Mouse (Mus musculus) kidney, adult 2 months (tissue): ENCODE results near the gene Olfr780. TPM values are rescaled to one million over a fixed set of nuclear protein-coding genes. Genes with fewer than 3 reads are reported as not detected.

Experiments used
- DNase-seq: peaks from one replicate; pipeline ENCODE4 v3.0.0; 2021
- H3K27ac ChIP-seq: fragments of 200-500 bp; 2 replicates; pipeline ENCODE4 v1.5.1; 2012; ENCODE audit warnings: low read depth, low read length, control low read depth, inconsistent platforms; ENCODE audit not compliant: insufficient read depth
- H3K27me3 ChIP-seq: fragments of 200-500 bp; replicated peaks from 2 replicates; pipeline ENCODE4 v1.6.1; 2012; ENCODE audit warnings: mild to moderate bottlenecking, moderate library complexity, low read length, inconsistent platforms; ENCODE audit not compliant: control insufficient read depth, insufficient read depth
- H3K36me3 ChIP-seq: fragments of 200-500 bp; 2 replicates; pipeline ENCODE4 v1.6.1; 2012; ENCODE audit warnings: mild to moderate bottlenecking, moderate library complexity, low read length, inconsistent platforms; ENCODE audit not compliant: control insufficient read depth, insufficient read depth
- H3K4me1 ChIP-seq: fragments of 200-500 bp; 2 replicates; pipeline ENCODE4 v1.6.1; 2011; ENCODE audit warnings: low read length; ENCODE audit not compliant: control insufficient read depth, insufficient read depth
- H3K4me3 ChIP-seq: fragments of 200-500 bp; 2 replicates; pipeline ENCODE4 v1.5.1; 2011; ENCODE audit warnings: mild to moderate bottlenecking, low read depth, low read length, control low read depth; ENCODE audit not compliant: insufficient read depth
- CTCF ChIP-seq: fragments of 200-500 bp; conservative IDR thresholded peaks from 2 replicates; pipeline ENCODE4 v1.5.1; 2011; ENCODE audit warnings: low read depth, mild to moderate bottlenecking, control low read depth, low read length, moderate library complexity, mixed read lengths; ENCODE audit not compliant: insufficient read depth, insufficient read length
- POLR2A ChIP-seq: fragments of 200-500 bp; IDR thresholded peaks from one replicate; pipeline ENCODE4 v1.6.1; 2011; ENCODE audit warnings: low read depth, low read length, control low read depth
- WGBS: fragments of 180-500 bp; shearing (Covaris S2); methylation state at CpG from one replicate; pipeline ENCODE4 v1.1.7; 2018; 5-methylcytosine and 5-hydroxymethylcytosine counted together
- polyA plus RNA-seq: library from polyadenylated mRNA; depleted of rRNA; stranded (reverse); fragments of >200 nt; gene quantifications from 2 replicates; pipeline ENCODE4 v1.2.3, GENCODE M21; 2012; rRNA removed

The Olfr780 gene
- polyA plus RNA-seq, 1 experiment, result not detected

- Histone ChIP-seq H3K27ac (no peak overlapping the region), H3K4me3 (no peak overlapping the region), H3K27me3 (no peaks in the 10 kb centered on the region), H3K36me3 (no peaks in the 10 kb centered on the region), H3K4me1 (no peaks in the 10 kb centered on the region)
- DNase-seq, result no peak
- WGBS, result 71% methylated on average over 5 of the region's 5 CpGs
- no peak for TF ChIP-seq CTCF
- no peak for TF ChIP-seq POLR2A
These were observed 39.4 kb downstream of the Olfr780 start for GRCm38 (mm10) chr10:129357307-129357706.

Other genes with a start within 250 kb of the Olfr780 start
- gene Olfr766-ps1, start 249.1 kb upstream of the Olfr780 start, polyA plus RNA-seq, result not detected in 2 replicates
- gene Olfr767, start 235.2 kb upstream of the Olfr780 start, polyA plus RNA-seq, result not detected in 2 replicates
- gene Olfr768, start 218.7 kb upstream of the Olfr780 start, polyA plus RNA-seq, result not detected in 2 replicates
- not detected in 2 replicates for gene Olfr769, start 200.3 kb upstream of the Olfr780 start, polyA plus RNA-seq
- not detected in 2 replicates for gene Olfr770, start 179.1 kb upstream of the Olfr780 start, polyA plus RNA-seq
- not detected in 2 replicates for gene Olfr771, start 153.4 kb upstream of the Olfr780 start, polyA plus RNA-seq
- gene Olfr772, start 140.2 kb upstream of the Olfr780 start, polyA plus RNA-seq, result not detected in 2 replicates
- gene Olfr773, start 130.7 kb upstream of the Olfr780 start, polyA plus RNA-seq, result not detected in 2 replicates
- not detected in 2 replicates for gene Olfr774, start 81.9 kb upstream of the Olfr780 start, polyA plus RNA-seq
- gene Olfr775, start 69.7 kb upstream of the Olfr780 start, polyA plus RNA-seq, result not detected in 2 replicates
- gene Olfr776, start 59.0 kb upstream of the Olfr780 start, polyA plus RNA-seq, result not detected in 2 replicates
- not detected in 2 replicates for gene Olfr777, start 46.6 kb upstream of the Olfr780 start, polyA plus RNA-seq
- not detected in 2 replicates for gene Olfr781, start 10.7 kb downstream of the Olfr780 start, polyA plus RNA-seq
- gene Olfr782, start 30.7 kb downstream of the Olfr780 start, polyA plus RNA-seq, result not detected in 2 replicates
- not detected in 2 replicates for gene Olfr784, start 66.0 kb downstream of the Olfr780 start, polyA plus RNA-seq
- not detected in 2 replicates for gene Olfr785, start 87.3 kb downstream of the Olfr780 start, polyA plus RNA-seq
- gene Olfr786, start 109.2 kb downstream of the Olfr780 start, polyA plus RNA-seq, result not detected in 2 replicates
- gene Olfr787, start 143.7 kb downstream of the Olfr780 start, polyA plus RNA-seq, result not detected in 2 replicates
- gene Olfr788, start 152.9 kb downstream of the Olfr780 start, polyA plus RNA-seq, result not detected in 2 replicates
- gene Olfr789, start 166.6 kb downstream of the Olfr780 start, polyA plus RNA-seq, result not detected in 2 replicates
- not detected in 2 replicates for gene Olfr790, start 180.4 kb downstream of the Olfr780 start, polyA plus RNA-seq
- gene Olfr791, start 203.7 kb downstream of the Olfr780 start, polyA plus RNA-seq, result not detected in 2 replicates
- not detected in 2 replicates for gene Olfr792, start 221.0 kb downstream of the Olfr780 start, polyA plus RNA-seq
- not detected in 2 replicates for gene Olfr794, start 249.5 kb downstream of the Olfr780 start, polyA plus RNA-seq